Mouse (Mus musculus) kidney, adult 2 months (tissue): ENCODE results near the gene Dnajb11. TPM values are rescaled to one million over a fixed set of nuclear protein-coding genes. Genes with fewer than 3 reads are reported as not detected.

Source experiments
- DNase-seq: peaks from one replicate; pipeline ENCODE4 v3.0.0; 2021
- H3K27ac ChIP-seq: fragments of 200-500 bp; 2 replicates; pipeline ENCODE4 v1.5.1; 2012; ENCODE audit warnings: low read depth, low read length, control low read depth, inconsistent platforms; ENCODE audit not compliant: insufficient read depth
- H3K27me3 ChIP-seq: fragments of 200-500 bp; replicated peaks from 2 replicates; pipeline ENCODE4 v1.6.1; 2012; ENCODE audit warnings: mild to moderate bottlenecking, moderate library complexity, low read length, inconsistent platforms; ENCODE audit not compliant: control insufficient read depth, insufficient read depth
- H3K36me3 ChIP-seq: fragments of 200-500 bp; 2 replicates; pipeline ENCODE4 v1.6.1; 2012; ENCODE audit warnings: mild to moderate bottlenecking, moderate library complexity, low read length, inconsistent platforms; ENCODE audit not compliant: control insufficient read depth, insufficient read depth
- H3K4me1 ChIP-seq: fragments of 200-500 bp; 2 replicates; pipeline ENCODE4 v1.6.1; 2011; ENCODE audit warnings: low read length; ENCODE audit not compliant: control insufficient read depth, insufficient read depth
- H3K4me3 ChIP-seq: fragments of 200-500 bp; 2 replicates; pipeline ENCODE4 v1.5.1; 2011; ENCODE audit warnings: mild to moderate bottlenecking, low read depth, low read length, control low read depth; ENCODE audit not compliant: insufficient read depth
- CTCF ChIP-seq: fragments of 200-500 bp; conservative IDR thresholded peaks from 2 replicates; pipeline ENCODE4 v1.5.1; 2011; ENCODE audit warnings: low read depth, mild to moderate bottlenecking, control low read depth, low read length, moderate library complexity, mixed read lengths; ENCODE audit not compliant: insufficient read depth, insufficient read length
- POLR2A ChIP-seq: fragments of 200-500 bp; IDR thresholded peaks from one replicate; pipeline ENCODE4 v1.6.1; 2011; ENCODE audit warnings: low read depth, low read length, control low read depth
- WGBS: fragments of 180-500 bp; shearing (Covaris S2); methylation state at CpG from one replicate; pipeline ENCODE4 v1.1.7; 2018; 5-methylcytosine and 5-hydroxymethylcytosine counted together
- polyA plus RNA-seq: library from polyadenylated mRNA; depleted of rRNA; stranded (reverse); fragments of >200 nt; gene quantifications from 2 replicates; pipeline ENCODE4 v1.2.3, GENCODE M21; 2012

The Dnajb11 gene
- polyA plus RNA-seq, 1 experiment, result 21.9 TPM

- 4% methylated on average over 26 of the region's 26 CpGs for WGBS
- Histone ChIP-seq H3K36me3 (no peaks in the 10 kb centered on the region), H3K4me1 (peaks cover 10% of the 10 kb centered on the region), H3K27me3 (no peaks in the 10 kb centered on the region), H3K27ac (peak overlapping the region; percentile 58), H3K4me3 (peak overlapping the region; percentile 77)
- peak; percentile 93 for DNase-seq
- TF ChIP-seq POLR2A, result no peak
- no peak for TF ChIP-seq CTCF
Observed at GRCm38 (mm10) chr16:22844061-22844801, 13.4 kb upstream of the Dnajb11 start.

DNA sequence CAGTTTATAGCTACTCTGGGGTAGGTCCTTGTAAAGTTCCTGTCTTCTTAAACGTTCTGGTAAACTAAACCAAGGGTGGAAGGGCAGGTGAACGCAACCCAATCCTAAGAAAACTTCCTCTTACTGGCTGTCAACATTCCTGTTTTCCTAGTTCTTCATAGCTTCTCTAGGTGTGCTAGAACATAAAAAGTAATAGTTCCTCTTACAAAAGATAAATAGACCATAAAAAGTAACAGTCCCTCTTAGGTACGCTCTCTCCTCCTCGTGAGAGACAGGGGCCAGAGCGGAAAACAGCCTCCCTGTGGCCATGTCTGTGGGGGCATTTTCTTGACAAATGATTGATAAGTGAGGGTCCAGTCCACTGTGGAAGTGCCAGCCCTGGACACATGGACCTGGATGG lies 12.8 kb upstream of the Dnajb11 start:
- Histone ChIP-seq H3K27me3 (no peaks in the 10 kb centered on the region), H3K36me3 (no peaks in the 10 kb centered on the region), H3K4me3 (peak overlapping the region; percentile 77), H3K4me1 (peaks cover 10% of the 10 kb centered on the region), H3K27ac (peak overlapping the region; percentile 58)
- 40% methylated on average over 5 of the region's 5 CpGs for WGBS
- TF ChIP-seq CTCF (no peak), POLR2A (no peak)
- DNase-seq, result no peak

- 75% methylated on average over 4 of the region's 4 CpGs for WGBS
Observed at GRCm38 (mm10) chr16:22845481-22845880, 12.2 kb upstream of the Dnajb11 start.

DNA sequence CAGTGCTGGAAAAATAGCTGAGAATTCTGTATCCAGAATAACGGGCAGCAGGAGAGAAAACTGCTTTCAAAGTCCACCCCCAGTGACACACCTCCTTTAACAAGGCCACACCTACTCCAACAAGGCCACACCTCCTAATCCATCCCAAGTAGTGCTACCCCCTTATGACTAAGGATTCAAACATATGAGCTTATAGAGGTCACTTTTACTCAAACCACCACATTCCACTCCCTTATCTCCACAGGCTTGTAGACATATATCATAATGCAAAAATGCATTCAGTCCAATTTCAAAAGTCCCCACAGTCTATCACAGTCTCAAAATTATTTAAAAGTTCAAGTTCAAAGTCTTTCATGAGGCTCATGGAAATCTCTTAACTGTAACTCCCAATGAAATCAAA lies 10.0 kb upstream of the Dnajb11 start:
- Histone ChIP-seq H3K4me3 (no peak overlapping the region), H3K27ac (no peak overlapping the region), H3K4me1 (peaks cover 10% of the 10 kb centered on the region), H3K27me3 (no peaks in the 10 kb centered on the region), H3K36me3 (no peaks in the 10 kb centered on the region)
- TF ChIP-seq POLR2A (no peak), CTCF (no peak)
- no peak for DNase-seq
- 52% methylated on average over 1 of the region's 1 CpGs for WGBS

More at GRCm38 (mm10) chr16:22845481-22845880, 12.2 kb upstream of the Dnajb11 start:
- TF ChIP-seq POLR2A (no peak), CTCF (no peak)
- Histone ChIP-seq H3K27me3 (no peaks in the 10 kb centered on the region), H3K4me1 (peaks cover 10% of the 10 kb centered on the region), H3K36me3 (no peaks in the 10 kb centered on the region), H3K4me3 (no peak overlapping the region), H3K27ac (peak overlapping the region; percentile 52; the same call in 1 of the 2 replicates)
- peak; percentile 76 for DNase-seq

DNA sequence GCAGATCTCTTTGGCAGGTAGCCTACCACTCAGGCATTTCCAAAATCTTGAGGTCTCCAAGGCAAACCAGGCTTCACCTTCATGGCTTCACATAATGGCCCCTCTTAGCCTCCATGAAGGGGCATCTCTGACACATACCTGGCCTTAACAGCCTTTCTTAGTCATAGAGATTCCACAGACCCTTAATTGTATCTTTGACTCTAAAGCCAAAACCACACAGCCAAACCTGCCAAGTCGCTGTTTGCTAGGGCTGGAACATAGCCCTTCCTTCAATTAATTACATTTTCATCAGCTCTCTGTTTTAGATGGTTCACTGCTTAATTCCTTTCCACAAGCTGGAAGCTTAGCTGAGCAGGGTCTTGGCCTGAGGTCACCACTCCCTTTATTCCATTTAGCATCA lies 9.3 kb upstream of the Dnajb11 start:
- H3K27me3 ChIP-seq, result no peaks in the 10 kb centered on the region
- DNase-seq, result peak; percentile 8
- no peak overlapping the region for H3K4me3 ChIP-seq
- H3K4me1 ChIP-seq, result peaks cover 10% of the 10 kb centered on the region
- H3K36me3 ChIP-seq, result no peaks in the 10 kb centered on the region
- TF ChIP-seq CTCF (no peak), POLR2A (no peak)
- H3K27ac ChIP-seq, result peak overlapping the region; percentile 28; the same call in 1 of the 2 replicates
- 57% methylated on average over 1 of the region's 1 CpGs for WGBS

GRCm38 (mm10) chr16:22852709-22853108 lies 4.9 kb upstream of the Dnajb11 start:
- Histone ChIP-seq H3K27me3 (no peaks in the 10 kb centered on the region), H3K36me3 (no peaks in the 10 kb centered on the region), H3K4me1 (peaks cover 3% of the 10 kb centered on the region; the same call in 1 of the 2 replicates), H3K27ac (no peak overlapping the region), H3K4me3 (no peak overlapping the region)
- TF ChIP-seq POLR2A (no peak), CTCF (no peak)
- 92% methylated on average over 4 of the region's 4 CpGs for WGBS
- DNase-seq, result no peak

DNA sequence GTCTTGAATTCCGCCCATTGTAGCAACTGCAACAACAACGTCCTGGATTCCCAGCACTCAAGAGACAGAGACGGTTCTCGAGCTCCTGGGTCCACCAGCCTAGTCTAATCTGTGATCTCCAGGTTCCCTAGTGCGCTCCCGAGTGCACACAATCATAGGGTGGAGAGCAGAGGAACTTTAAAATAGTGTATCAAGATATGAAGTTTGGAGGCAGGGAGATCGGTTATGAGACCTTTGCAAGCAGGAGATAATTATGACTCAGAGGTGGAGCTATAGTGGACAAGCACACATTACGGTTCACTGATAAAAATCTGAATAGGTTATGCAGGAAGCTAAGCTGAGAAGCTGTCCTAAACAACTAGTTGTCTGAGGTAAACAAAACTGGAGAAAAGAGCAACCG lies 872 bp upstream of the Dnajb11 start:
- WGBS, result 3% methylated on average over 9 of the region's 9 CpGs
- Histone ChIP-seq H3K27ac (peak overlapping the region; percentile 86), H3K36me3 (no peaks in the 10 kb centered on the region), H3K4me3 (peak overlapping the region; percentile 70), H3K4me1 (peaks cover 9% of the 10 kb centered on the region), H3K27me3 (no peaks in the 10 kb centered on the region)
- DNase-seq, result no peak
- TF ChIP-seq POLR2A (no peak), CTCF (no peak)
